Mouse (Mus musculus) liver, postnatal 0 days (tissue): ENCODE measurements around the gene Bloc1s4.

Source experiments
- CTCF ChIP-seq: sonication (generic); IDR thresholded peaks from 2 replicates; pipeline ENCODE4 v1.5.1; 2016; ENCODE audit warnings: antibody characterized with exemption, low read depth
- EP300 ChIP-seq: IDR thresholded peaks from 2 replicates; pipeline ENCODE4 v1.6.1; 2016; ENCODE audit warnings: antibody characterized with exemption, low read depth, mild to moderate bottlenecking

- TF ChIP-seq CTCF (no peak), EP300 (no peak)
Measured at GRCm38 (mm10) chr5:36738799-36739615, 9.4 kb downstream of the Bloc1s4 start.
